Mouse (Mus musculus) small intestine, adult 2 months (tissue): Measurements from ENCODE around the gene Atn1. TPM values are rescaled to one million over a fixed set of nuclear protein-coding genes. Genes with fewer than 3 reads are reported as not detected.

Source experiments
- H3K27ac ChIP-seq: fragments of 200-500 bp; 2 replicates; pipeline ENCODE4 v1.5.1; 2012; ENCODE audit warnings: low read depth, low read length, control low read depth, inconsistent platforms; ENCODE audit not compliant: insufficient read depth
- H3K27me3 ChIP-seq: fragments of 200-500 bp; 2 replicates; pipeline ENCODE4 v1.6.1; 2012; ENCODE audit warnings: mild to moderate bottlenecking, moderate library complexity, low read length, inconsistent platforms; ENCODE audit not compliant: control insufficient read depth, insufficient read depth
- H3K36me3 ChIP-seq: fragments of 200-500 bp; 2 replicates; pipeline ENCODE4 v1.6.1; 2012; ENCODE audit warnings: mild to moderate bottlenecking, low read length, control low read depth, inconsistent platforms; ENCODE audit not compliant: control insufficient read depth, insufficient read depth
- H3K4me1 ChIP-seq: fragments of 200-500 bp; 2 replicates; pipeline ENCODE4 v1.6.1; 2012; ENCODE audit warnings: low read length, inconsistent platforms, mixed read lengths; ENCODE audit not compliant: control insufficient read depth, insufficient read depth, insufficient read length
- H3K4me3 ChIP-seq: fragments of 200-500 bp; 2 replicates; pipeline ENCODE4 v1.5.1; 2012; ENCODE audit warnings: low read depth, mild to moderate bottlenecking, control low read depth, inconsistent platforms, low read length, moderate library complexity
- CTCF ChIP-seq: fragments of 200-500 bp; IDR thresholded peaks from 2 replicates; pipeline ENCODE4 v1.5.1; 2012; ENCODE audit warnings: low read depth, mild to moderate bottlenecking, control low read depth, inconsistent platforms, low read length, moderate library complexity, mixed read lengths; ENCODE audit not compliant: insufficient replicate concordance, insufficient read length; ENCODE audit errors: extremely low read depth
- POLR2A ChIP-seq: fragments of 200-500 bp; IDR thresholded peaks from 2 replicates; pipeline ENCODE4 v1.6.1; 2012; ENCODE audit warnings: low read depth, mild to moderate bottlenecking, control low read depth, inconsistent platforms, low read length, moderate library complexity
- WGBS: fragments of 180-500 bp; shearing (Covaris S2); methylation state at CpG from one replicate; pipeline ENCODE4 v1.1.7; 2018; 5-methylcytosine and 5-hydroxymethylcytosine counted together
- polyA plus RNA-seq: library from polyadenylated mRNA; depleted of rRNA; stranded (reverse); fragments of >200 nt; gene quantifications from 2 replicates; pipeline ENCODE4 v1.2.3, GENCODE M21; 2012

The Atn1 gene
- polyA plus RNA-seq, 1 experiment, result 92.6 TPM

GRCm38 (mm10) chr6:124779984-124780416, 23.7 kb upstream of the Atn1 start:
- peak overlapping the region; percentile 55 for H3K4me3 ChIP-seq
- peaks cover 6% of the 10 kb centered on the region; the same call in 1 of the 2 replicates for H3K4me1 ChIP-seq
- WGBS, result 16% methylated on average over 10 of the region's 10 CpGs
- H3K27me3 ChIP-seq, result no peaks in the 10 kb centered on the region; the same call in 1 of the 2 replicates
- TF ChIP-seq CTCF (no peak), POLR2A (no peak)
- no peak overlapping the region for H3K27ac ChIP-seq
- H3K36me3 ChIP-seq, result no peaks in the 10 kb centered on the region

- TF ChIP-seq POLR2A, result no peak
- TF ChIP-seq CTCF, result no peak
- H3K27ac ChIP-seq, result no peak within 1 kb of the TSS
- peak within 1 kb of the TSS; percentile 55 for H3K4me3 ChIP-seq
- no peaks in the 10 kb centered on the region; the same call in 1 of the 2 replicates for H3K27me3 ChIP-seq
- 2% methylated on average over 23 of the region's 23 CpGs for WGBS
- peaks cover 6% of the 10 kb centered on the region; the same call in 1 of the 2 replicates for H3K4me1 ChIP-seq
- H3K36me3 ChIP-seq, result no peaks in the 10 kb centered on the region
Observed at GRCm38 (mm10) chr6:124779222-124779983, 23.1 kb upstream of the Atn1 start, which contains the start of gene Lrrc23. Lrrc23 (minus strand) TSS chr6:124779727.

GRCm38 (mm10) chr6:124770511-124770910, 14.2 kb upstream of the Atn1 start:
- Histone ChIP-seq H3K36me3 (no peaks in the 10 kb centered on the region), H3K27ac (no peak overlapping the region), H3K4me3 (no peak overlapping the region), H3K27me3 (peaks cover 13% of the 10 kb centered on the region), H3K4me1 (0 out of 2 replicates have a peak, but pooled peaks cover 3% of the 10 kb centered on the region)
- no peak for TF ChIP-seq POLR2A
- no peak for TF ChIP-seq CTCF
- 92% methylated on average over 15 of the region's 15 CpGs for WGBS

- TF ChIP-seq CTCF (no peak), POLR2A (no peak)
- H3K27me3 ChIP-seq, result peaks cover 13% of the 10 kb centered on the region
- no peak overlapping the region for H3K4me3 ChIP-seq
- no peak overlapping the region for H3K27ac ChIP-seq
- H3K36me3 ChIP-seq, result no peaks in the 10 kb centered on the region
- H3K4me1 ChIP-seq, result 0 out of 2 replicates have a peak, but pooled peaks cover 3% of the 10 kb centered on the region
- 83% methylated on average over 7 of the region's 7 CpGs for WGBS
Observed at GRCm38 (mm10) chr6:124770013-124770412, 13.7 kb upstream of the Atn1 start.

- Histone ChIP-seq H3K27ac (no peak within 1 kb of the TSS), H3K4me3 (peak within 1 kb of the TSS; percentile 68), H3K27me3 (peaks cover 13% of the 10 kb centered on the region), H3K36me3 (no peaks in the 10 kb centered on the region), H3K4me1 (0 out of 2 replicates have a peak, but pooled peaks cover 3% of the 10 kb centered on the region)
- WGBS, result 1% methylated on average over 53 of the region's 54 CpGs
- TF ChIP-seq POLR2A (no peak), CTCF (no peak)
Observed at GRCm38 (mm10) chr6:124769101-124769765, 12.9 kb upstream of the Atn1 start, which contains the start of gene Eno2. Eno2 (minus strand) TSS chr6:124769673.

GRCm38 (mm10) chr6:124768704-124769044, 12.3 kb upstream of the Atn1 start:
- peak overlapping the region; percentile 68 for H3K4me3 ChIP-seq
- H3K27ac ChIP-seq, result no peak overlapping the region
- no peaks in the 10 kb centered on the region for H3K36me3 ChIP-seq
- 0 out of 2 replicates have a peak, but pooled peaks cover 3% of the 10 kb centered on the region for H3K4me1 ChIP-seq
- 19% methylated on average over 9 of the region's 9 CpGs for WGBS
- TF ChIP-seq POLR2A (no peak), CTCF (no peak)
- H3K27me3 ChIP-seq, result peaks cover 13% of the 10 kb centered on the region
